Mouse (Mus musculus) CH12.LX (cell line): Measurements from ENCODE around the gene Rnf169.

Experiments
- CTCF ChIP-seq, 2 experiments: IDR thresholded peaks in 1 of 2; conservative IDR thresholded peaks in 1 of 2; 2 replicates each; pipeline ENCODE4 v1.5.1; 2011 to 2012; ENCODE audit warnings: low read depth in 2 of 2, low read length in 2 of 2, improper control_type of control experiment in 1 of 2, inconsistent platforms in 1 of 2, mild to moderate bottlenecking in 1 of 2, moderate library complexity in 1 of 2
- JUN ChIP-seq: IDR thresholded peaks from 2 replicates; pipeline ENCODE4 v1.6.1; 2011; ENCODE audit warnings: low read depth, mild to moderate bottlenecking, low read length, improper control_type of control experiment, moderate library complexity; ENCODE audit not compliant: insufficient read depth
- POLR2A ChIP-seq: IDR thresholded peaks from 2 replicates; pipeline ENCODE4 v1.6.1; 2011; ENCODE audit warnings: low read depth, mild to moderate bottlenecking, improper control_type of control experiment, low read length
- TCF12 ChIP-seq: IDR thresholded peaks from 2 replicates; pipeline ENCODE4 v1.6.1; 2014; ENCODE audit warnings: low read depth, mild to moderate bottlenecking, inconsistent platforms, low read length, improper control_type of control experiment
- ZMIZ1 ChIP-seq: IDR thresholded peaks from 2 replicates; pipeline ENCODE4 v1.6.1; 2012; ENCODE audit warnings: low read depth, mild to moderate bottlenecking, inconsistent platforms, low read length, improper control_type of control experiment

DNA sequence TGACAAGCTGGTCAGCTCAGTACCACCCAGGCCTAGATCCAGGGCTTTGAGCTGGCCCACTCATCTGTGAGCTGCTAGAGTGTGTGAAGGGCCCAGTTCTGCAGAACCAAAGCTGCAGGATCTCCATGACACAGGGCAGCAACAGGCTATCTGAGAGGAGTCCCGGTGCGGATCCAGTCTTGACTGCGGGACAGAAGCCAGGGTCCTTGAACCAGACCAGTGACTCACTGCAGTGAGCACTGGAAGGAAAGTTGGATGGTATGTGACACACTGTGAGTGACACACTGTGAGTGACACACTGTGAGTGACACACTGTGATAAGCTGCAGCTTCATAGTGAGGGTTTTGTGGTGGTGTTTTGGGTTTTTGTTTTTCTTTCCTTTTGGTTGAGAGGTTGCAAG is 35.7 kb downstream of the Rnf169 start:
- TF ChIP-seq CTCF (conservative IDR thresholded peaks at IDR 0.05 in 1 of 2, IDR thresholded peaks at IDR 0.05 in 1 of 2; ENCODE audit: low read depth in 2 of 2, low read length in 2 of 2) (no peak), TCF12 (no peak), ZMIZ1 (no peak), JUN (no peak), POLR2A (no peak)
